Mouse (Mus musculus) G1E (cell line): ENCODE results near the gene Vps36. TPM values are rescaled to one million over a fixed set of nuclear protein-coding genes. Genes with fewer than 3 reads are reported as not detected.
A peak's percentile ranks its signal among the peaks of the same experiment; 100 is the strongest.

Experiments
- ATAC-seq: 2 replicates; pipeline ENCODE4 v1.8.0; 2016; ENCODE audit warnings: mild to moderate bottlenecking; ENCODE audit not compliant: insufficient number of reproducible peaks, poor library complexity, low FRiP score, severe bottlenecking; ENCODE audit errors: extremely low read depth
- DNase-seq: peaks from one replicate; pipeline ENCODE4 v3.0.0; 2012; ENCODE audit warnings: low spot score
- H3K27me3 ChIP-seq: 2 replicates; pipeline ENCODE4 v1.6.1; 2012; ENCODE audit warnings: mild to moderate bottlenecking, low read length, inconsistent platforms; ENCODE audit not compliant: insufficient read depth
- H3K36me3 ChIP-seq: replicated peaks from 2 replicates; pipeline ENCODE3; 2012; ENCODE audit warnings: mild to moderate bottlenecking, inconsistent platforms
- H3K4me1 ChIP-seq: 2 replicates; pipeline ENCODE4 v1.6.1; 2012; ENCODE audit warnings: low read depth, low read length, inconsistent platforms, mixed read lengths; ENCODE audit not compliant: insufficient read depth
- H3K4me3 ChIP-seq: 2 replicates; pipeline ENCODE4 v1.5.1; 2012; ENCODE audit warnings: low read depth, mild to moderate bottlenecking, inconsistent platforms, low read length, moderate library complexity, mixed read lengths
- H3K9me3 ChIP-seq: replicated peaks from 2 replicates; pipeline ENCODE4 v1.6.1; 2012; ENCODE audit warnings: inconsistent platforms
- CTCF ChIP-seq: IDR thresholded peaks from 2 replicates; pipeline ENCODE4 v1.5.1; 2012; ENCODE audit warnings: low read depth, low read length, inconsistent platforms, mixed read lengths
- GATA1 ChIP-seq: IDR thresholded peaks from 2 replicates; pipeline ENCODE4 v1.6.1; 2012; ENCODE audit warnings: borderline replicate concordance, low read length, inconsistent platforms, mixed read lengths
- GATA2 ChIP-seq: IDR thresholded peaks from 2 replicates; pipeline ENCODE4 v1.6.1; 2012; ENCODE audit warnings: low read depth, low read length, inconsistent platforms, borderline replicate concordance
- POLR2AphosphoS5 ChIP-seq: IDR thresholded peaks from 2 replicates; pipeline ENCODE4 v1.6.1; 2012; ENCODE audit warnings: low read depth, low read length, inconsistent platforms; ENCODE audit not compliant: insufficient replicate concordance
- TAL1 ChIP-seq: conservative IDR thresholded peaks from 2 replicates; pipeline ENCODE4 v1.6.1; 2012; ENCODE audit warnings: low read depth, low read length, inconsistent platforms, mixed read lengths
- polyA plus RNA-seq: library from polyadenylated mRNA; stranded (reverse); fragments of >175 nt; gene quantifications from 2 replicates; pipeline ENCODE4 v1.2.3, GENCODE M21; 2012
- total RNA-seq, 2 experiments: library from RNA; stranded (forward) in 1 of 2; stranded (reverse) in 1 of 2; fragments of 200-1000 nt in 1 of 2; fragments of >200 nt in 1 of 2; fragmentation: Nextera tagmentation in 1 of 2; gene quantifications; 2 replicates each; pipeline ENCODE4 v1.2.3; 2014 to 2017

The Vps36 gene
- total and polyA plus RNA-seq, 3 experiments: 9.7 to 43.3 (median 41.1) TPM

DNA sequence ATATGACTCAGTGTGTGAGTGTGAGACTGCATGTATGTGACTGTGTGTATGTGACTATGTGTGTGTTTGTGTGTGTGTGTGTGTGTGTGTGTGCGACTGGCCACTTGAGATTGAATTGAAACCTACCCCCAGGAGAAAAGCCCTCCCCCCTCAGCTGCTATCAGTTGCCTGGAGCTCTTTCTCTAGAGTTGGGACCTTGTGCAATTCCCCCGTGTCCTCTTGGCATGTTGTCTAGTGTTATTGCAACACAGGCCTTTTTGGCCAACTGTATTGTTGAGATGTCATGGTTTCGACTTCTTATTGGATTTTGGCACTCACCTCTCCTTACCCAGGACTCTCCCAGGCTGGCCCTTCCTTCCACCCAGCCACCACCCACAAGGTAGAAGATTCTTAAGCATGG is 69.7 kb downstream of the Vps36 start:
- DNase-seq (no peak), ATAC-seq (no peak)
- no peaks in the 10 kb centered on the region for H3K4me1 ChIP-seq
- peaks cover 9% of the 10 kb centered on the region for H3K9me3 ChIP-seq
- no peak for TF ChIP-seq GATA1
- TF ChIP-seq POLR2AphosphoS5: no peak
- no peak for TF ChIP-seq GATA2
- no peak for TF ChIP-seq TAL1
- no peak for TF ChIP-seq CTCF
- H3K27me3 ChIP-seq: peaks cover 9% of the 10 kb centered on the region; the same call in 1 of the 2 replicates
- peak overlapping the region; percentile 14; the same call in 1 of the 2 replicates for H3K4me3 ChIP-seq
- H3K36me3 ChIP-seq: no peaks in the 10 kb centered on the region

DNA sequence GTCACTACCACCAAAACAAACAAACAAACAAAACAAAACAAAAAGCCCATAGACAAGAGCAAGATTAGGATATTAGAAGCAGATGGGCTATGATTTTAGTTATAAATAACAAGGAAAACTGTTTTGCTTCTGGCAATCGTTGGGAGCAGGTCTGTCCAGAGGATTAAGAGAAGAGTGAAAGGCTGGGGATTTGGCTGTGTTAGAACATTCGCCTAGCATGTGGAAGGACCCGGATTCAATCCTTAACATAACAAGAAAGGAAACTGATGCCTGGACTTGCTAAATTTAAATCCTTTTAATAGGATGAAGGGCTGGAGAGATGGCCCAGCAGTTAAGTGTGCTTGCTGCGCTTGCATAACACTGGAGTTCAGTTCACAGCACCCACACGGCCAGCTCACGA is 71.7 kb downstream of the Vps36 start:
- no peak for ATAC-seq

DNA sequence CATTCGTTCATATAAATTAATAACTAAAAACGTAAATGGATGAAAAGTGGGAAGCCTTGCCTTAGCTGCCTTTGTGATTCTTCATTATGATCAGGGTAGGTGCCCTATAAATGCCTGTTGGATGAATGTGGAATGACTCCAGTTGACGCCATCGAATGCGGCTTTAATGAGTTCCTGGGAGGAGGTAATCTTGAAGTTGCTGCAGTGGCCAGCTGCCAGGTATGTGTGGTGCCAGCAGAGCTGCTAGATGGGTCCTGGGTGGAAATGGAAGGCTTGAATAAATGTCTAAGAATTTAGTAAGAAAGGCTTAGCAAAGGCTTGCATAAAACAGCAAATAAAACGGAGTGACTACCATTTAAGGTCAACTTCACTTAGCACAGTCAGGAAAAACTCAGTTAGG is 72.2 kb downstream of the Vps36 start:
- Histone ChIP-seq H3K27me3 (0 out of 2 replicates have a peak, but pooled peaks cover 2% of the 10 kb centered on the region), H3K4me3 (no peak overlapping the region), H3K4me1 (no peaks in the 10 kb centered on the region), H3K36me3 (no peaks in the 10 kb centered on the region), H3K9me3 (peaks cover 9% of the 10 kb centered on the region)
- ATAC-seq (no peak), DNase-seq (no peak)
- TF ChIP-seq GATA1 (no peak), GATA2 (no peak), POLR2AphosphoS5 (no peak), TAL1 (no peak), CTCF (no peak)

More for the DNA sequence above, 71.7 kb downstream of the Vps36 start:
- TF ChIP-seq CTCF: no peak
- no peak for TF ChIP-seq GATA1
- TF ChIP-seq GATA2: no peak
- TF ChIP-seq TAL1: no peak
- no peak for TF ChIP-seq POLR2AphosphoS5
- H3K9me3 ChIP-seq: peaks cover 9% of the 10 kb centered on the region
- DNase-seq: no peak
- H3K27me3 ChIP-seq: 0 out of 2 replicates have a peak, but pooled peaks cover 5% of the 10 kb centered on the region
- H3K36me3 ChIP-seq: no peaks in the 10 kb centered on the region
- H3K4me1 ChIP-seq: no peaks in the 10 kb centered on the region
- no peak overlapping the region for H3K4me3 ChIP-seq

DNA sequence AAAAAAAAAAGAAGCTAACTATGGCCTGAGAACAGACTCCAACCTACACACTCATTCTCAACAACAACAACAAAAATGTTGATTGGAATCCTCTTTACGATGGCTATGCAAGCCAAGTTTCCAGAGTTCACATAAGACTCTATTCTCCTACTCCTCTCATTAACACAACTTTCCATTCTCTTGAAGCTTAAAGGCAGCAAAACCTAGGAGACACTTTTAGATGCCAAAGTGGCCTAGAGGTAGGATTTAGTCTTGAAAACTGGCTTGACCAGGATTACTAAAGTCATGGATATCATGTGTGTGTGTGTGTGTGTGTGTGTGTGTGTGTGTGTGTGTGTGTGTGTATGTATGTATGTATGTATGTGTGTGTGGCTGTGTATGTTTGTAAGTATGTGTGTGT is 72.6 kb downstream of the Vps36 start:
- no peak for ATAC-seq
- Histone ChIP-seq H3K36me3 (no peaks in the 10 kb centered on the region), H3K9me3 (peaks cover 9% of the 10 kb centered on the region), H3K4me1 (no peaks in the 10 kb centered on the region), H3K27me3 (0 out of 2 replicates have a peak, but pooled peaks cover 2% of the 10 kb centered on the region), H3K4me3 (no peak overlapping the region)
- DNase-seq: no peak
- TF ChIP-seq GATA2: no peak
- no peak for TF ChIP-seq POLR2AphosphoS5

DNA sequence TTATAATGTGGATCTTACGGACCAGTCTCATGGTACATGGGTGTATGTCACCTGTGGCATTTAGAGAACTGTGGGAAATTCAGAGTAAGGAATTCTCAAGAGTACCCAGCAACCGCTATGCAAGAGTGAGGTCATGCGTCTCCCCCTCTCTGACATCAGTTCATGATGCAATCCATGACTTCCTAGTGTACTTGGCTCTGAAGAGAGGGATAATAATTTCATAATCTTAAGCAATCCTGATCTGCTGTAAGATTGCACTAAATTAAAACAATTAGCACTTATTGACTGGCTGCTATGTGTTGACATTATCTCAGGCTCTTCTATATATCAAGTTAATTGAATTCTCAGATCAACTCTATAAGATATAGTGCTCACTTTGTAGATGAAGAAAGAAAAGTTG is 74.2 kb downstream of the Vps36 start:
- ATAC-seq (no peak), DNase-seq (no peak)
- H3K4me1 ChIP-seq: no peaks in the 10 kb centered on the region
- no peak overlapping the region for H3K4me3 ChIP-seq
- H3K36me3 ChIP-seq: no peaks in the 10 kb centered on the region
- H3K27me3 ChIP-seq: 0 out of 2 replicates have a peak, but pooled peaks cover 2% of the 10 kb centered on the region
- peaks cover 3% of the 10 kb centered on the region for H3K9me3 ChIP-seq
- TF ChIP-seq POLR2AphosphoS5 (no peak), CTCF (no peak), GATA2 (no peak), GATA1 (no peak), TAL1 (no peak)

Other genes with a start within 250 kb of the Vps36 start
- not detected in 2 replicates for gene Defb13, start 246.0 kb upstream of the Vps36 start, total RNA-seq (2014; fragmentation: Nextera tagmentation)
- not detected in 2 replicates for gene Defb13, start 246.0 kb upstream of the Vps36 start, total RNA-seq (2017)
- gene Defb13, start 246.0 kb upstream of the Vps36 start, polyA plus RNA-seq: not detected in 2 replicates
- not detected in 2 replicates for gene Fam90a1a, start 234.1 kb upstream of the Vps36 start, total RNA-seq (2014; fragmentation: Nextera tagmentation)
- gene Fam90a1a, start 234.1 kb upstream of the Vps36 start, total RNA-seq (2017): 0.17 TPM in 1 of 2 replicates, not detected in the other
- not detected in 2 replicates for gene Fam90a1a, start 234.1 kb upstream of the Vps36 start, polyA plus RNA-seq
- gene Ccdc70, start 223.0 kb upstream of the Vps36 start, total RNA-seq (2014; fragmentation: Nextera tagmentation): not detected in 2 replicates
- not detected in 2 replicates for gene Ccdc70, start 223.0 kb upstream of the Vps36 start, total RNA-seq (2017)
- gene Ccdc70, start 223.0 kb upstream of the Vps36 start, polyA plus RNA-seq: not detected in 2 replicates
- gene Atp7b, start 132.5 kb upstream of the Vps36 start, total RNA-seq (2014; fragmentation: Nextera tagmentation): 14.7 and 18.9 TPM in 2 replicates
- 5.9 and 6.6 TPM in 2 replicates for gene Atp7b, start 132.5 kb upstream of the Vps36 start, total RNA-seq (2017)
- 5.2 and 6.1 TPM in 2 replicates for gene Atp7b, start 132.5 kb upstream of the Vps36 start, polyA plus RNA-seq
- 24.4 and 24.7 TPM in 2 replicates for gene Alg11, start 132.1 kb upstream of the Vps36 start, total RNA-seq (2014; fragmentation: Nextera tagmentation)
- 30.0 and 32.5 TPM in 2 replicates for gene Alg11, start 132.1 kb upstream of the Vps36 start, total RNA-seq (2017)
- 0.86 TPM in 2 replicates for gene Alg11, start 132.1 kb upstream of the Vps36 start, polyA plus RNA-seq
- not detected in 2 replicates for gene Nek5, start 67.8 kb upstream of the Vps36 start, total RNA-seq (2014; fragmentation: Nextera tagmentation)
- gene Nek5, start 67.8 kb upstream of the Vps36 start, total RNA-seq (2017): 0.16 TPM in 1 of 2 replicates, not detected in the other
- not detected in 2 replicates for gene Nek5, start 67.8 kb upstream of the Vps36 start, polyA plus RNA-seq
- gene Nek3, start 26.4 kb upstream of the Vps36 start, total RNA-seq (2014; fragmentation: Nextera tagmentation): 4.4 and 14.9 TPM in 2 replicates
- gene Nek3, start 26.4 kb upstream of the Vps36 start, total RNA-seq (2017): 5.3 and 5.7 TPM in 2 replicates
- gene Nek3, start 26.4 kb upstream of the Vps36 start, polyA plus RNA-seq: 1.1 and 1.4 TPM in 2 replicates
- gene Ckap2, start 7.0 kb upstream of the Vps36 start, total RNA-seq (2014; fragmentation: Nextera tagmentation): 28.2 and 63.9 TPM in 2 replicates
- gene Ckap2, start 7.0 kb upstream of the Vps36 start, total RNA-seq (2017): 40.3 and 45.4 TPM in 2 replicates
- 8.9 TPM in 2 replicates for gene Ckap2, start 7.0 kb upstream of the Vps36 start, polyA plus RNA-seq
- gene Thsd1, start 34.5 kb downstream of the Vps36 start, total RNA-seq (2014; fragmentation: Nextera tagmentation): 0.73 TPM in 1 of 2 replicates, not detected in the other
- gene Thsd1, start 34.5 kb downstream of the Vps36 start, total RNA-seq (2017): 0.06 and 0.22 TPM in 2 replicates
- gene Thsd1, start 34.5 kb downstream of the Vps36 start, polyA plus RNA-seq: 0.01 TPM in 1 of 2 replicates, not detected in the other
- gene Tpte, start 90.6 kb downstream of the Vps36 start, total RNA-seq (2014; fragmentation: Nextera tagmentation): not detected in 2 replicates
- 0.05 and 0.06 TPM in 2 replicates for gene Tpte, start 90.6 kb downstream of the Vps36 start, total RNA-seq (2017)
- not detected in 2 replicates for gene Tpte, start 90.6 kb downstream of the Vps36 start, polyA plus RNA-seq
- gene Slc25a15, start 205.8 kb downstream of the Vps36 start, total RNA-seq (2014; fragmentation: Nextera tagmentation): 10.4 and 13.4 TPM in 2 replicates
- gene Slc25a15, start 205.8 kb downstream of the Vps36 start, total RNA-seq (2017): 15.5 and 18.2 TPM in 2 replicates
- 10.7 and 11.1 TPM in 2 replicates for gene Slc25a15, start 205.8 kb downstream of the Vps36 start, polyA plus RNA-seq
- gene Mrps31, start 218.6 kb downstream of the Vps36 start, total RNA-seq (2014; fragmentation: Nextera tagmentation): 13.2 and 15.7 TPM in 2 replicates
- gene Mrps31, start 218.6 kb downstream of the Vps36 start, total RNA-seq (2017): 30.4 and 31.1 TPM in 2 replicates
- 1.5 and 2.5 TPM in 2 replicates for gene Mrps31, start 218.6 kb downstream of the Vps36 start, polyA plus RNA-seq